Mouse (Mus musculus) ES-Bruce4 (cell line): ENCODE measurements around the gene Rps17.

Source experiments
- CTCF ChIP-seq: IDR thresholded peaks from one replicate; pipeline ENCODE4 v1.8.1; 2011; ENCODE audit warnings: low read depth, low read length
- EP300 ChIP-seq: IDR thresholded peaks from 2 replicates; pipeline ENCODE4 v1.6.1; 2011; ENCODE audit warnings: low read depth, low read length; ENCODE audit not compliant: insufficient read depth

- no peak for TF ChIP-seq EP300
- no peak for TF ChIP-seq CTCF
Measured at GRCm38 (mm10) chr7:81367946-81368345, 22.9 kb upstream of the Rps17 start.
